Mouse (Mus musculus) MEL (cell line): ENCODE results near the gene Arl15.

ENCODE experiments used
- EP300 ChIP-seq, 2 experiments: IDR thresholded peaks; 2 replicates each; pipeline ENCODE4 v1.6.1; 2011; ENCODE audit warnings: improper control_type of control experiment in 2 of 2, low read length in 2 of 2, low read depth in 1 of 2, mild to moderate bottlenecking in 1 of 2
- GABPA ChIP-seq: IDR thresholded peaks from 2 replicates; pipeline ENCODE4 v1.6.1; 2012; ENCODE audit warnings: low read depth, mild to moderate bottlenecking, inconsistent platforms, low read length, improper control_type of control experiment, moderate library complexity
- POLR2A ChIP-seq, 2 experiments: IDR thresholded peaks; 2 replicates each; pipeline ENCODE4 v1.6.1; 2011 to 2012; ENCODE audit warnings: low read length in 2 of 2, mild to moderate bottlenecking in 2 of 2, control low read depth in 1 of 2, improper control_type of control experiment in 1 of 2, low read depth in 1 of 2, moderate library complexity in 1 of 2; ENCODE audit not compliant: control insufficient read depth in 1 of 2, insufficient read depth in 1 of 2, poor library complexity in 1 of 2

DNA sequence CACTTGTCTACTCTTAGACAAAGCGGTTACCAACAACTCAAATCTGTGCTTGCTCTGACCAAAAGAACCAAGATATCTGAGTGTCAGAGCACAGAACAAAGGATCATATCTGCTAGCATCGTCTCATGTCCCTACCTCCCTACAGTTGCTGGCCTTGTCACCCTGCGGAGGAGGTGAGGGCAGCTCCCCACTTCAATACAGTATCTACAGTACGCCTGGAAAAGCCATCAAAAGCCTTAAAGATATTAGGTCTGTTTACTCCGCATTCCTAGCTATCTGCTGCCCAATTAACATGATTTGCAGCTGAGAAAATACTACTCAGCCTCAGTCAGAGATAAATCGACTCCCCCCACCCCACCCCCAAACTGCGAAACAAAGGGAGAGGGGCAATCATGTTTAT, 371.3 kb downstream of the Arl15 start:
- TF ChIP-seq POLR2A (IDR thresholded peaks at IDR 0.05; ENCODE audit: control insufficient read depth in 1 of 2, insufficient read depth in 1 of 2, low read depth in 1 of 2, low read length in 2 of 2, poor library complexity in 1 of 2) (no peak), GABPA (no peak), EP300 (IDR thresholded peaks at IDR 0.05; ENCODE audit: low read depth in 1 of 2, low read length in 2 of 2) (no peak)
